Mouse (Mus musculus) megakaryocyte, embryonic 14.5 days (primary cell): ENCODE measurements around the gene Cnot11.

ENCODE experiments used
- FLI1 ChIP-seq: IDR thresholded peaks from 2 replicates; pipeline ENCODE4 v1.6.1; 2012; ENCODE audit warnings: low read length, inconsistent platforms, mixed read lengths
- GATA1 ChIP-seq: IDR thresholded peaks from 3 replicates; pipeline ENCODE4 v1.6.1; 2012; ENCODE audit warnings: mixed read lengths, low read length, inconsistent platforms, borderline replicate concordance

DNA sequence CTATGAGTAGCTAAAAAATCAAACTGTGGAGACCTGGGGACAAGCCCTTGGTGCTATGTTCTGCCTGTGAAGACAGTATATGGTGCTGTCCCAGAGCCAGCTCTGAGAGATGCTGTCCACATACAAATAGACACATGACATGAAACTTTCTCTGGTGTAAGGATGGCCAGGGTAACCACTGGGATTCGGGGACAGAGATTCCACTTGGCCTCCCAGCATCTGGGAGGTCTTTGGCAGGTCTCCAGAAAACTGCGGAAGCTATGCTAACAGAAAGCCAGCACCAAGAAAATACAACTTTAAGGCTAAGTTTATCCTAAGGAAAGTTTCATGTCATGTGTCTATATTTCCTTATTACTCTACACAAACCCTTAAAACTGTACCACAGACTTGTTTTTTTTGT is 15.0 kb downstream of the Cnot11 start:
- TF ChIP-seq GATA1 (no peak), FLI1 (no peak)
